Mouse (Mus musculus) T-helper 17 cell (primary cell): ENCODE data around the gene Ror2.

Source experiments
- in situ Hi-C, 2 experiments: fragments of 300-600 bp; cut with MboI, MseI; formaldehyde crosslinking; loops; 1 replicate in 1 of 2; 2 replicates in 1 of 2; pipeline ENCODE4 v1.15.1; 2025; ENCODE audit warnings: high pct_unique_total_duplicates in 2 of 2

The Ror2 gene

GRCm38 (mm10) chr13:53081846-53082245, 204.1 kb downstream of the Ror2 start:
- in situ Hi-C loops: no loop called here

DNA sequence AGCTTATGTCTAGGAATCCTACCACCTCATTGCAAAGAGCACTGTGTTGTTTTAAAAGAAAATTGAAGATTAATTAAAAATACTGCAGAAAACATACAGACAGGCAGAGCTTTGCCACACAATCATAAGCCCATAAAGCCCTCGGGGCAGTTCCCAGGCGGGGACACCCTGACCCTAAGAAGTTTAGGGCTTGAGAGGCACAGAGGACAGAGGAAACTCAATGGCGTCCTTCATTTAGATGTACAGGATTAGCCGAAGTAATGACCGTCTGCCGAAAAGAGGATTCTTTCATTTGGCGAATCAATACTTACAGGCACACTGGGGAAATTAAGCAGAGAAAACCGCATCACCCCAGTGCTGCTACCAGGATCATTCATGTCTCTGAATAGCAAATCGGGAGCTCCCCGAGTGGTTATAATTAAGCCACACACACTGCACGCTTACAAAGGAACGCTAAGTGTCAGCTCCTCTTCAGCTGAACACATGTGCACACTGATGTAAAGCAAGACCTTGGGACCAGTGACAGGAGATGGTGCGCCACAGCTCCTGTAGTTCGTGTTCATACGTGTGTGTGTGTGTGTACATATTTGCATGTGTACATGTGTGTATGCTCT, 208.1 kb downstream of the Ror2 start:
- in situ Hi-C loops: no loop called here

DNA sequence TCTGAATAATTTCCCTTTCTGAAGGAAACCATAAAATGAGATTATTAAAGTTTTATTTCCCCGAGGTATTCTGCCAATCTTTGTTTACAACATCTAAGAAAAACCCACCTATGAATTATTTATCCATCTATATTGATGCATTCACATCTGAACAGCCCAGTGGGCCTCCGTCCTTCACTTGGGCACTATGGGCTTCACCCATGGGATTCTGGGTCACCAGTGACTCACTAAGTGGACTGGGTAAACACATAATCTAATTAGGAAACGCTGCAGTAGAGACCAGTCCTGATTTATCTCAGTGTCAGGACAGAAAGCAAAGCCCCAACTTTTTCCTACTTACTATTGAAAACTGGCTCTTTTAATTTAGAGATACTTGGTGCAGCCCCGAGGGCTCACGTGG, 210.9 kb downstream of the Ror2 start:
- in situ Hi-C loops: no loop called here

DNA sequence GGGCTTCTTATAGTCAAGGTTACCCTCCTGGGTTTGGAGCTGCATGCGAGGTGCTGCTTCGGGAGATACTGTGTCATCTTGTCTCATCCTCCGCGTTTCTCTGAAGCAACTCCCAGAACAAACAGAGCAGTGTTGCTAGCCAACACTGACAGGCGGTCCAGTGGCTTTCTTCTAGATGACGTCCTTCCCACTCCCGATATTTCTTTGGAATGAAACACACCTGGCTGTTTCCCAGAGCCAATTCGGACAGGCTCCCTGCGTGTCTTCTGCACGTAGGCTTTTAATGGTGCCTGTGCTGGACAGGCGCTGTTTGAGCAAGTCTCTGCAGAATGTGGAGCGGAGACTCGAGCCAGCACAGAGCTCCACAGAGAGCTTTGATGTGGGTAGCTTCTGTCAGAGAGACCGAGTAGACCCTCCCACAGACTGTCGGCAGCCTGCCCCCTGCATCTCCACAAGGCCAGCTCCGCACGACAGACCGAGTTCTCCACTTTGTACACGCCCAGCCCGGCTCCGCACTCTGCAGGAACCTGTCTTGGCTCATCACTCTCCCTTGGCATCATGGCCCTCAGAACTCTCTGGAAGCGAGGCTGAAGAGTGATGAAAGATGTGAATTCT, 216.7 kb downstream of the Ror2 start:
- in situ Hi-C loops: no loop called here

DNA sequence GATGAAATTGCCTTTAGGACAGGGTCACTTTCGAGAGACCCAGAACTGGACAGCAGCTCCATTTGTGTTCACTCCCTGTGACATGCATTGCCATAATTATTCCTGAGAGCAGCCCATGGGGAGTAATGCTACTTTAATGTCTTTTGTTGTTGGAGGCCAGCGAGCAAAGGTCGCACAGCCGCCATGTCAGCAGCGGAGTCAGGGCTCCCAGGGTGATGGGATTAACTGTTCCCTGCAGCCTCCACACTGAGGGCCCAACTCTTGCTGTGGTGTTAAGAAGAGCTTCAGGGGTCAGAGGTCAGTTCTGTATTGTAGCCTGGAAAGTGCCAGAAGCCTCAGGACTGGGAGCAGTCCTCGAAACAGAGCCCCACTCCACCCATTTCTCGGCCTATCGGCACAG, 217.5 kb downstream of the Ror2 start:
- in situ Hi-C loops: no loop called here

- in situ Hi-C loops: no loop called here
Measured at GRCm38 (mm10) chr13:53067949-53068348, 218.0 kb downstream of the Ror2 start.

GRCm38 (mm10) chr13:53065122-53065521, 220.8 kb downstream of the Ror2 start:
- in situ Hi-C loops: no loop called here

- in situ Hi-C loops: no loop called here
Measured at GRCm38 (mm10) chr13:53064681-53065080, 221.2 kb downstream of the Ror2 start.
